Mouse (Mus musculus) fibroblast of lung, adult 2 months (primary cell): ENCODE data around the gene Rbm43.
"Not testable (repeated sequence)": the region's sequence is repeated elsewhere in the genome, so short reads cannot be mapped to it uniquely, and the experiment has no call there.

Source experiments
- DNase-seq: peaks from one replicate; pipeline ENCODE4 v3.0.0-alpha.2; 2011; ENCODE audit warnings: low read depth

The Rbm43 gene

GRCm38 (mm10) chr2:51912740-51913139 lies 22.2 kb downstream of the Rbm43 start:
- DNase-seq = no peak

GRCm38 (mm10) chr2:51911864-51912263 lies 23.1 kb downstream of the Rbm43 start:
- DNase-seq = no peak

DNA sequence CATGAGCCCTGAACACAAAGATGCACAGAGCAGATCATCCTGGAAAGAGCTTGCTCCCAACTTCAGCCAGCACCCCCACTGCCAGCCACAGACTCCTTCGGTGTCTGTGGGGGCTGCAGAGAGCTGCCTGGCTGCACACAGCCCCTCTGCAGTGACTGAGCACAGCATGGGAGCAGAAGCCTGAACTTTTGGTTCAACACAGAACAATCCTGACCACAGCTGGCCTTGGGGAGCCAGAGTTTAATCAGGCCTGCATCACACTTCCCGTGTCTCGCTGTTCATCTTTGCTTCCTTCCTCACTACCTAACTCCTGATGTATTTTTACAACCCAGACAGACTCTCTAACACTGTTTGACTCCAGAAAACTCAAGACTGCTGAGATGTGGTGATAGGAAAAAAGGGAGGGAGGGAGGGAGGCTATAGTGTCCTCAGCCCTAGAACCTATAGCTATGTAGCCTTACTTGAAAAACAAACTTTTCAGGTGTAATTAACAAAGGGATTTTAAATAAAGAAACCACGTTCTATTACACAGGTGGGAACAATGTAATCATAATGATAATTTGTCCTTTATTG lies 27.3 kb downstream of the Rbm43 start:
- DNase-seq = no peak

- DNase-seq = no peak
These were observed 29.3 kb downstream of the Rbm43 start for GRCm38 (mm10) chr2:51905637-51906036.

- no peak for DNase-seq
These were observed 42.5 kb downstream of the Rbm43 start for GRCm38 (mm10) chr2:51892411-51892901.

DNA sequence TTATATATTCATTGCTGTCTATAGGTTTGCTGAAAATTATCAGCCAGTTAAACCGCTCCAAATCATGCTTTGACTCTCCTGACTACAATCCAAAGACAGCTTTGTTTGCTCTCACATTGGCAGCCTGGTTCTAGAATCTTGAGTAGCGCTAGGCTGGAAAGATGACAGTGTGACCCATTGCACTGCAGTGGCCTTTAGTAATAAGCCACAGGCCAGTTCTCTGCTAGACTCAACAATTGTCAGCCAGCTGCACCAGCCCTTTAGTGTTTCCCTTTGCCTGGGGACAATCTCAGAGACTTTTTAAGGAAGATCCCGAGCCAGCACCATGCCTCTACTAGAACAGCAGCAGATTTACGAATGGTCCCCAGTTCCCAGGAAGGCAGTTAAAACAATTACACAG lies 44.0 kb downstream of the Rbm43 start:
- no peak for DNase-seq

DNA sequence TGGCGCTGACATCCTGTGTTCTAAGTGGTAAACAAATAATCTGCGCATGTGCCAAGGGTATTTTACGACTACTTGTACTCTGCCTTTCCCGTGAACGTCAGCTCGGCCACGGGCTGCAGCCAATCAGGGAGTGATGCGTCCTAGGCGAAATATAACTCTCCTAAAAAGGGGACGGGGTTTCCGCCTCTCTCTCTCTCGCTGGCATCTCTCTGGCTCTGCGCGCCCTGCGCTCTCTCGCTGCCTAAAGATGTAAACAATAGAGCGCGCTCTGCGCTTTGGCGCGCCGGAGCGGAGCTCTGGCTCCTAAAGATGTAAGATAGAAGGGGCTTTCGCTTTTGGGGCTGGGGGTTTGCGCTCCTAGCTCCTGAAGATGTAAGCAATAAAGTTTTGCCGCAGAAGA lies 44.8 kb downstream of the Rbm43 start:
- DNase-seq = not testable (repeated sequence)

GRCm38 (mm10) chr2:51880143-51880542 lies 54.8 kb downstream of the Rbm43 start:
- DNase-seq = peak; percentile 23
